Mouse (Mus musculus) liver, embryonic 11.5 days (tissue): ENCODE data around the gene En1. TPM values are rescaled to one million over a fixed set of nuclear protein-coding genes. Genes with fewer than 3 reads are reported as not detected.

Experiments used
- ATAC-seq: fragments of 200-750 bp; cut with Nextera tagmentation; replicated peaks from 2 replicates; pipeline ENCODE4 v1.8.0; 2017; ENCODE audit warnings: moderate number of reproducible peaks, mild to moderate bottlenecking, moderate TSS enrichment, moderate library complexity; ENCODE audit not compliant: low FRiP score
- DNase-seq: peaks from one replicate; pipeline ENCODE4 v3.0.0-alpha.2; 2017; ENCODE audit warnings: low spot score
- H3K27ac ChIP-seq: fragments of 300-500 bp; sonication (generic); 2 replicates; pipeline ENCODE4 v1.5.1; 2014; ENCODE audit warnings: mild to moderate bottlenecking, low read depth, low read length, control low read depth
- H3K27me3 ChIP-seq: fragments of 300-500 bp; sonication (generic); replicated peaks from 2 replicates; pipeline ENCODE4 v1.6.1; 2014; ENCODE audit warnings: low read length, mixed read lengths; ENCODE audit not compliant: control insufficient read depth, insufficient read depth
- H3K36me3 ChIP-seq: fragments of 300-500 bp; sonication (generic); 2 replicates; pipeline ENCODE4 v1.6.1; 2014; ENCODE audit warnings: mild to moderate bottlenecking, low read length, moderate library complexity, mixed read lengths; ENCODE audit not compliant: control insufficient read depth, insufficient read depth
- H3K4me1 ChIP-seq: fragments of 300-500 bp; sonication (generic); replicated peaks from 2 replicates; pipeline ENCODE4 v1.6.1; 2014; ENCODE audit warnings: low read length, mixed read lengths; ENCODE audit not compliant: control insufficient read depth, insufficient read depth
- H3K4me2 ChIP-seq: fragments of 300-500 bp; sonication (generic); 2 replicates; pipeline ENCODE4 v1.6.1; 2014; ENCODE audit warnings: mild to moderate bottlenecking, control low read depth, moderate library complexity
- H3K4me3 ChIP-seq: fragments of 300-500 bp; sonication (generic); 2 replicates; pipeline ENCODE4 v1.5.1; 2014; ENCODE audit warnings: low read depth, low read length, control low read depth
- H3K9ac ChIP-seq: fragments of 300-500 bp; sonication (generic); 2 replicates; pipeline ENCODE4 v1.6.1; 2014; ENCODE audit warnings: low read depth, low read length, control low read depth
- H3K9me3 ChIP-seq: fragments of 300-500 bp; sonication (generic); 2 replicates; pipeline ENCODE4 v1.6.1; 2016; ENCODE audit warnings: low read length, inconsistent platforms, mixed read lengths; ENCODE audit not compliant: control insufficient read depth
- WGBS: fragments of 180-500 bp; shearing (Covaris S2); extraction: QIAGEN DNeasy Blood & Tissue Kit; methylation state at CpG from one replicate; pipeline ENCODE4 v1.1.7; 2014; 5-methylcytosine and 5-hydroxymethylcytosine counted together
- polyA plus RNA-seq: library from polyadenylated mRNA; unstranded; fragments of >200 nt; fragmentation: Nextera tagmentation; extraction: Ambion mirVana; gene quantifications from 2 replicates; pipeline ENCODE4 v1.2.1, GENCODE M21; 2014

En1 gene
- polyA plus RNA-seq, 1 experiment from 2014 or later, result 1.1 TPM

DNA sequence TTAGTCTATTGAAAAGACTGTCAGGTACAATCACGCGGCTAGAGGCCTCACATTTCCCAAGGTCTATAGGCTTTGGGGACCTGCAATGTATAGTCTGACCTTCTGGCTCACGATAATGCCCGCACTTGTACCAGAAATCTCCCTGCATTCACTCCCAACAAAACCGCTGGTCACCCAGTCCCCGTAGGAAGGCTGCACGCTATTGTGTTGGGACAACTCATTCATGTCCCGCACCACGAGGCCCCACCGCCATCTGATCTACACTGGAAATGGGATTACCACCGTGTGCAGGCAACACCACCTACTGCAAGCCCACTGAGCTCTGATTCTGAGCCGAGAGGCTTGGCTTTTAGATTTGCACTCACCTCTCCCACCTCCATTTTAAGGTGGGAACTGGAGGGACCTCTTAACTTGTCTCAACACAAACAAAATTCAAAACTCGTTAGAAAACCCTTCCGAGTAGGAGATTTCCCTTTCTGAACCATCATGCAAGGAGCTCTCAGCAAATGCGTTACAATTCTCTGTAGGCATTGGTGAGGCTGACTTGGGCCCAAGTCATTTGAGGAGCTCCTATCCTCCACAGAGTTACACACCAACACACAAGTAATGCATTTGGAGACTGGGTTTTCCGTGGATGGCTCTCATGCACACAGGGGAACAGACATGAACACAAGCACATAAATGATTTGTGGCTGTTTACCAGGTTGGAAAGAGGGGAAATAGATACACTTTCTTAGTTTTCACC lies 3.9 kb upstream of the En1 start:
- no peaks in the 10 kb centered on the region for H3K9me3 ChIP-seq
- 2% methylated on average over 16 of the region's 16 CpGs for WGBS
- H3K27me3 ChIP-seq, result peaks cover 100% of the 10 kb centered on the region
- H3K27ac ChIP-seq, result no peak overlapping the region
- no peak for ATAC-seq
- H3K36me3 ChIP-seq, result no peaks in the 10 kb centered on the region
- no peak for DNase-seq
- H3K4me1 ChIP-seq, result no peaks in the 10 kb centered on the region
- no peak overlapping the region for H3K4me2 ChIP-seq
- no peak overlapping the region for H3K4me3 ChIP-seq
- H3K9ac ChIP-seq, result no peak overlapping the region

DNA sequence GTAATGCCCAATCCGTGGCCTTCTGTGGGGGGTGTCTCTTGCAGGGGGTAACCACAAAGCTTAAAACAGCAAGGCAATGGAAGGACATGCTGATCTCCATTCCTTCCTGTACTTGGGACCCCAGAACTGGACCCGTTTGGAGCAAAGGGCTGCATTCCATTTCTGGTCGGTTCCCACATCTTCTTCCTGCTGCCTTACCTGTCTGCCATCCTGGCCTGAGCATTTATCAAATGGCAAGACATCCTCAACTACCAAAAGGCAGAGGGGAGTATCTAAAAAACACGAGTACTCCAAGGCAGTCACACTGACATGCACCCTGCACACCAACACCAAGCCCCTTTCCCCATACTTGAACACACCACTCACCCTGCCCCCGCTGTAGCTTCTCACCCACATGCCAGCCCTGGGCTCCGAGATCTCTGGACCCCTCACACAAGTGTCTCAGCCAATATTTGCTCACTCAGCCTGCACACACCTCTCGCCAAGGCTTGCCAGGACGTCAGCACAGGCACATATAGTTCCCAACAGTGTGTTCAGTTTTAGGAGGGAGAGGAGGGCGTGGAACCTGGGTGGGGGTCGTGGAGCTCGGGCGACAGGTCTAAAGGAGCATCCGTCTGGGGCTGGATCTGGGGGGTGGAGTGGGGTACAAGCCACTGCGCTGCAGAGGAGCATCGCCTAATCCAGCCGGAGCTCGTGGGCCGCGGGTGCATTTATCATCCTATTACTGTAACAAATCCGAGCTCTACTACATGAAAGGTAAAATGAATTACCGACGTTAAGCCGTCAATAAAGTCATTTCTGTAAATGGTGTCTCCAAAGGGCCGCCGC lies 2.7 kb upstream of the En1 start:
- Histone ChIP-seq H3K9ac (no peak overlapping the region), H3K27ac (no peak overlapping the region), H3K4me1 (no peaks in the 10 kb centered on the region), H3K36me3 (no peaks in the 10 kb centered on the region), H3K9me3 (no peaks in the 10 kb centered on the region), H3K4me3 (no peak overlapping the region), H3K4me2 (no peak overlapping the region), H3K27me3 (peaks cover 100% of the 10 kb centered on the region)
- under 1% methylated on average over 25 of the region's 25 CpGs for WGBS
- no peak for DNase-seq
- ATAC-seq, result no peak

- Histone ChIP-seq H3K36me3 (no peaks in the 10 kb centered on the region), H3K27ac (no peak overlapping the region), H3K4me1 (no peaks in the 10 kb centered on the region), H3K9me3 (no peaks in the 10 kb centered on the region), H3K4me3 (no peak overlapping the region), H3K9ac (no peak overlapping the region), H3K27me3 (peaks cover 100% of the 10 kb centered on the region), H3K4me2 (no peak overlapping the region)
- no peak for ATAC-seq
- WGBS, result 2% methylated on average over 25 of the region's 25 CpGs
- no peak for DNase-seq
Observed at GRCm38 (mm10) chr1:120600149-120600445, 2.1 kb upstream of the En1 start.

GRCm38 (mm10) chr1:120600516-120601252 lies 1.5 kb upstream of the En1 start:
- Histone ChIP-seq H3K36me3 (no peaks in the 10 kb centered on the region), H3K27ac (no peak overlapping the region), H3K4me3 (no peak overlapping the region), H3K9me3 (no peaks in the 10 kb centered on the region), H3K9ac (no peak overlapping the region), H3K27me3 (peaks cover 100% of the 10 kb centered on the region), H3K4me2 (no peak overlapping the region), H3K4me1 (no peaks in the 10 kb centered on the region)
- ATAC-seq (no peak), DNase-seq (no peak)
- WGBS, result 4% methylated on average over 19 of the region's 19 CpGs

- Histone ChIP-seq H3K27me3 (peaks cover 100% of the 10 kb centered on the region), H3K36me3 (no peaks in the 10 kb centered on the region), H3K4me2 (no peak overlapping the region), H3K9me3 (no peaks in the 10 kb centered on the region), H3K4me3 (no peak overlapping the region), H3K27ac (no peak overlapping the region), H3K9ac (no peak overlapping the region), H3K4me1 (no peaks in the 10 kb centered on the region)
- ATAC-seq, result no peak
- no peak for DNase-seq
- WGBS, result 6% methylated on average over 16 of the region's 16 CpGs
Observed at GRCm38 (mm10) chr1:120601253-120601836, 873 bp upstream of the En1 start.

- DNase-seq (no peak), ATAC-seq (no peak)
- Histone ChIP-seq H3K4me3 (peak overlapping the region; percentile 34), H3K36me3 (no peaks in the 10 kb centered on the region), H3K27me3 (peaks cover 99% of the 10 kb centered on the region), H3K9me3 (no peaks in the 10 kb centered on the region), H3K9ac (no peak overlapping the region), H3K27ac (no peak overlapping the region), H3K4me1 (no peaks in the 10 kb centered on the region), H3K4me2 (peak overlapping the region; percentile 70)
- 1% methylated on average over 78 of the region's 83 CpGs for WGBS
Observed at GRCm38 (mm10) chr1:120602876-120603655, 848 bp downstream of the En1 start.

GRCm38 (mm10) chr1:120603656-120604051 lies 1.4 kb downstream of the En1 start:
- H3K9ac ChIP-seq, result no peak overlapping the region; the same call in 1 of the 2 replicates

More at GRCm38 (mm10) chr1:120603656-120604051, 1.4 kb downstream of the En1 start:
- Histone ChIP-seq H3K4me3 (peak overlapping the region; percentile 34), H3K36me3 (no peaks in the 10 kb centered on the region), H3K4me2 (peak overlapping the region; percentile 70), H3K27me3 (peaks cover 99% of the 10 kb centered on the region), H3K9me3 (no peaks in the 10 kb centered on the region), H3K27ac (no peak overlapping the region), H3K4me1 (no peaks in the 10 kb centered on the region)
- 2% methylated on average over 35 of the region's 35 CpGs for WGBS
- ATAC-seq, result 0 out of 2 replicates have a peak, but pooled peaks have one; percentile 33
- no peak for DNase-seq
